15 mouse cellular contexts compared by ENCODE assay signal in genomic region chr3:131789177-131789576, GRCm38 (mm10).
"Had no signal": no experiment of that assay in that cellular context is flagged by ENCODE, and none has a peak within 500 bp of the region (broad histone marks: within the 10 kb centered on the region; RNA-seq: fewer than 3 reads in every experiment).

No protein-coding gene starts in this region.

- H3K9ac ChIP-seq: liver, embryonic 15.5 days; lung, embryonic 14.5 days; neural tube, embryonic 13.5 days; stomach, embryonic 15.5 days had no signal

- H3K4me1 ChIP-seq: limb, embryonic 10.5 days; liver, embryonic 15.5 days; midbrain, embryonic 10.5 days; neural tube, embryonic 13.5 days; stomach, embryonic 15.5 days had no signal

- H3K27ac ChIP-seq: limb, embryonic 10.5 days; liver, embryonic 15.5 days; midbrain, embryonic 10.5 days; neural tube, embryonic 13.5 days; stomach, embryonic 15.5 days had no signal

- H3K27me3 ChIP-seq: liver, embryonic 15.5 days; neural tube, embryonic 13.5 days; stomach, embryonic 15.5 days had no signal

- H3K9me3 ChIP-seq: limb, embryonic 10.5 days; liver, embryonic 15.5 days; midbrain, embryonic 10.5 days; neural tube, embryonic 13.5 days; stomach, embryonic 15.5 days had no signal

- DNase-seq: kidney, postnatal 25 days; lung, embryonic 14.5 days; lung, postnatal 10 days; lung, postnatal 4 days; midbrain, embryonic 14.5 days; retina, postnatal 1 day; right cerebral cortex, postnatal 14 days; thymus, adult 2 months; thymus, postnatal 25 days had no signal

- H3K36me3 ChIP-seq: limb, embryonic 10.5 days; liver, embryonic 15.5 days; midbrain, embryonic 10.5 days; neural tube, embryonic 13.5 days; stomach, embryonic 15.5 days had no signal

- H3K4me3 ChIP-seq: limb, embryonic 10.5 days; liver, embryonic 15.5 days; midbrain, embryonic 10.5 days; neural tube, embryonic 13.5 days; stomach, embryonic 15.5 days had no signal

- H3K4me2 ChIP-seq: liver, embryonic 11.5 days; liver, embryonic 15.5 days; lung, embryonic 14.5 days; neural tube, embryonic 13.5 days; stomach, embryonic 15.5 days had no signal
